Mouse (Mus musculus) lung, embryonic 14.5 days (tissue): ENCODE data around the gene Gpr108. TPM values are rescaled to one million over a fixed set of nuclear protein-coding genes. Genes with fewer than 3 reads are reported as not detected.
"Not testable (repeated sequence)": the region's sequence is repeated elsewhere in the genome, so short reads cannot be mapped to it uniquely, and the experiment has no call there.

Source experiments
- ATAC-seq: fragments of 200-750 bp; cut with Nextera tagmentation; 2 replicates; pipeline ENCODE4 v1.8.0; 2017; ENCODE audit warnings: mild to moderate bottlenecking, moderate TSS enrichment, moderate library complexity; ENCODE audit not compliant: insufficient read depth
- DNase-seq: peaks from one replicate; pipeline ENCODE4 v3.0.0-alpha.2; 2015
- H3K27ac ChIP-seq: fragments of 300-500 bp; sonication (generic); 2 replicates; pipeline ENCODE4 v1.5.1; 2014; ENCODE audit warnings: low read depth, mild to moderate bottlenecking, moderate library complexity
- H3K27me3 ChIP-seq: fragments of 300-500 bp; sonication (generic); 2 replicates; pipeline ENCODE4 v1.6.1; 2014; ENCODE audit warnings: low read length, control low read depth; ENCODE audit not compliant: insufficient read depth
- H3K36me3 ChIP-seq: fragments of 300-500 bp; sonication (generic); 2 replicates; pipeline ENCODE4 v1.6.1; 2014; ENCODE audit warnings: control low read depth; ENCODE audit not compliant: insufficient read depth
- H3K4me1 ChIP-seq: fragments of 300-500 bp; sonication (generic); 2 replicates; pipeline ENCODE4 v1.6.1; 2014; ENCODE audit warnings: antibody characterized with exemption, control low read depth; ENCODE audit not compliant: insufficient read depth
- H3K4me2 ChIP-seq: fragments of 300-500 bp; sonication (generic); 2 replicates; pipeline ENCODE4 v1.6.1; 2014; ENCODE audit warnings: mild to moderate bottlenecking
- H3K4me3 ChIP-seq: fragments of 300-500 bp; sonication (generic); 2 replicates; pipeline ENCODE4 v1.5.1; 2014; ENCODE audit warnings: low read depth, low read length
- H3K9ac ChIP-seq: fragments of 300-500 bp; sonication (generic); 2 replicates; pipeline ENCODE4 v1.6.1; 2014
- H3K9me3 ChIP-seq: fragments of 300-500 bp; sonication (generic); 2 replicates; pipeline ENCODE4 v1.6.1; 2016; ENCODE audit warnings: low read depth, low read length, control low read depth
- CTCF ChIP-seq: IDR thresholded peaks from 2 replicates; pipeline ENCODE4 v1.5.1; 2016; ENCODE audit warnings: antibody characterized with exemption, low read depth
- WGBS: fragments of 180-500 bp; shearing (Covaris S2); extraction: QIAGEN DNeasy Blood & Tissue Kit; methylation state at CpG from one replicate; pipeline ENCODE4 v1.1.7; 2014; 5-methylcytosine and 5-hydroxymethylcytosine counted together
- polyA plus RNA-seq: library from polyadenylated mRNA; unstranded; fragments of >200 nt; fragmentation: Nextera tagmentation; extraction: Ambion mirVana; gene quantifications from 2 replicates; pipeline ENCODE4 v1.2.1, GENCODE M21; 2014

The Gpr108 gene
- polyA plus RNA-seq, 1 experiment from 2014 or later = 30.8 TPM

DNA sequence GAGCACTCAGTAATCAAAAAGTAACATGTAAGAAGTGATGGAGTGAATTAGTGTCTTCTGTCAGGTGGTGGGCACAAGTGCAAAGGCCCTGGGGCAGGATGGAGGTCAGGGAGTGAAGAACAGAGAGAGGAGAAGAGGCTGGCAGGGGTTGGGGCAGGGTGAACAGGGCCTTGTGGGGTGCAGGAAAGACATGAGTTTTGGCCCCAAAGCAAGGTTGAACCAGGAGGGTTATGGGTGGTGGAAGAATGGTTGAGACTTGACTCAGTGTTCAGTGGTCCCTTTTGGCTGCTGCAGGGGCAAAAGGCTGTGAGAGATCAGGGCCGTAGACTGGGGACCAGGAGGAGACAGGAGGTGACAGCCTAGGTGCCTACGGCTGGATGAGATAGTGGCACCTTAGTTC is 30.3 kb upstream of the Gpr108 start:
- H3K4me3 ChIP-seq = no peak overlapping the region
- no peaks in the 10 kb centered on the region for H3K36me3 ChIP-seq
- no peak overlapping the region for H3K9ac ChIP-seq
- no peak overlapping the region for H3K27ac ChIP-seq
- TF ChIP-seq CTCF = no peak
- peaks cover 11% of the 10 kb centered on the region; the same call in 1 of the 2 replicates for H3K27me3 ChIP-seq
- H3K4me1 ChIP-seq = no peaks in the 10 kb centered on the region
- H3K4me2 ChIP-seq = no peak overlapping the region
- no peaks in the 10 kb centered on the region for H3K9me3 ChIP-seq
- ATAC-seq = no peak
- DNase-seq = no peak
- WGBS = 61% methylated on average over 2 of the region's 2 CpGs

DNA sequence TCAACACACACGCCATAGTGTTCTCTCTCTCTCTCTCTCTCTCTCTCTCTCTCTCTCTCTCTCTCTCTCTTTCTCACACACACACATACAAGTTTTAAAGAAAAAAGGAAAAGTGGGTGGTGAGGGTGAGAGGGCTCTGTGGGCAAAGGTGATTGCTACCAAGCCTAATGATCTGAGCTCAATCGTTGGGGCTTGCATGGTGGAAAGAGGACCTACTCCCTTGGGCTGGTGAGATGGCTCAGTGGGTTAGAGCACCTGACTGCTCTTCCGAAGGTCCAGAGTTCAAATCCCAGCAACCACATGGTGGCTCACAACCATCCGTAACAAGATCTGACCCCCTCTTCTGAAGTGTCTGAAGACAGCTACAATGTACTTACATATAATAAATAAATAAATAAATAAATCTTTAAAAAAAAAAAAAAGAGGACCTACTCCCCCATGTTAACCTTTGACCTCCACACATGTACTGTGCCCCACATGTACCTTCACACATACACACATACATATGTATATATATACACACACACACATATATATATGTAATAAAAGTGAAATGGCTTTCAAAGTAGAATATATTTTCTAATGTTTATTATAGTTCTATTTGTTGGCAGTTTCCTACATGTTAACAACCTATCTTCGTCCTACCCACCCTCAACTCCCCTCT is 29.5 kb upstream of the Gpr108 start:
- peaks cover 11% of the 10 kb centered on the region; the same call in 1 of the 2 replicates for H3K27me3 ChIP-seq
- H3K9ac ChIP-seq, H3K9me3 ChIP-seq, H3K4me3 ChIP-seq, DNase-seq, ATAC-seq, H3K36me3 ChIP-seq, H3K4me1 ChIP-seq, H3K4me2 ChIP-seq, H3K27ac ChIP-seq: not testable (repeated sequence)
- WGBS = 73% methylated on average over 4 of the region's 5 CpGs

DNA sequence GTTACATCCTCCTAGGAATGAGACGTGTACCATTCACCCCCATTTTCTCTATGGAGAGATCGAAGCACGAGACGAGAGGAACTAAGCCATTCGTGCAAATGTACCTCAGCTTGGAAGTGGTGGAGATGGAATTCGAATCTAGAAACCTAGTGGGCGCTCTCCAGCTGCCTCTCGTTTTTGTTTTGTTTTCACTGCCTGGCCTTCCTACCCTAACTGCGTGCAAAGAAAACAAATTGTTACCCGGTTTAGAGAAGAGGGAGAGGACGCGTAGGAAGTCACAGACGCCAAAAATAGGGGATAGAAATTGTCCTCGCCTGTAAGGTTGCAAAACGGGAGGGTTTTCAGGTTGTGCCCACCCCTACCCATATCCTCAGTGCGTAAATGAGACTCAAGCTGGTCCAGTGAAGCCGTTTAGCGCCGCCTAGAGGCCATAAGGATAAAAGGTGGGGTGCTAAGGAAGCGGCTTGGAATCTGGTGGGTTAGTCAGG is 28.4 kb upstream of the Gpr108 start:
- H3K27ac ChIP-seq = no peak overlapping the region

DNA sequence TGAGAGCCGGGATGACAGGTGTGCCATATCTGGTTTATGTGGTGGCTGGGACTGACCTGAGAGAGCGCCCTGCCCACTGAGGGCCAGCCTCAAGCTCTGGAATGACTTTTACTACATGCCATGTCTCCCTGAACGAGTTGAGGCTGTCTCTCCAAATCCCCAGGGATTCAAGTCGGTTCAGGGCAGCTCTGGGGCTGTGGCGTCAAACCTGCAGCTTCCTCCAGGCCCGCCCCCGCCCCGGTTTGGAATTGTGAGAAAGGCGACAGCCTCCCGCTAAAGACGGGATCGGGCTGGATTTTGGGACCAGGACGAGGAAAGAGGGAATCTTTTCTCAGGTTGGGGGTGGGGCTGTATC is 27.7 kb upstream of the Gpr108 start:
- Histone ChIP-seq H3K27ac (no peak overlapping the region), H3K27me3 (peaks cover 11% of the 10 kb centered on the region; the same call in 1 of the 2 replicates), H3K4me2 (peak overlapping the region; percentile 79), H3K9me3 (no peaks in the 10 kb centered on the region), H3K4me3 (peak overlapping the region; percentile 53), H3K4me1 (no peaks in the 10 kb centered on the region), H3K9ac (0 out of 2 replicates have a peak overlapping the region, but pooled peaks have one; percentile 9), H3K36me3 (no peaks in the 10 kb centered on the region)
- WGBS = 3% methylated on average over 13 of the region's 13 CpGs
- DNase-seq (no peak), ATAC-seq (peak; percentile 39; the same call in 1 of the 2 replicates)
- TF ChIP-seq CTCF = no peak

More for the DNA sequence above, 28.4 kb upstream of the Gpr108 start:
- TF ChIP-seq CTCF = peak; percentile 94
- under 1% methylated on average over 20 of the region's 20 CpGs for WGBS
- H3K36me3 ChIP-seq = no peaks in the 10 kb centered on the region
- no peaks in the 10 kb centered on the region for H3K4me1 ChIP-seq
- peaks cover 11% of the 10 kb centered on the region; the same call in 1 of the 2 replicates for H3K27me3 ChIP-seq
- peak overlapping the region; percentile 22; the same call in 1 of the 2 replicates for H3K9ac ChIP-seq
- H3K4me2 ChIP-seq = peak overlapping the region; percentile 79
- peak; percentile 91 for DNase-seq
- ATAC-seq = peak; percentile 28; the same call in 1 of the 2 replicates
- H3K4me3 ChIP-seq = peak overlapping the region; percentile 53
- H3K9me3 ChIP-seq = no peaks in the 10 kb centered on the region

DNA sequence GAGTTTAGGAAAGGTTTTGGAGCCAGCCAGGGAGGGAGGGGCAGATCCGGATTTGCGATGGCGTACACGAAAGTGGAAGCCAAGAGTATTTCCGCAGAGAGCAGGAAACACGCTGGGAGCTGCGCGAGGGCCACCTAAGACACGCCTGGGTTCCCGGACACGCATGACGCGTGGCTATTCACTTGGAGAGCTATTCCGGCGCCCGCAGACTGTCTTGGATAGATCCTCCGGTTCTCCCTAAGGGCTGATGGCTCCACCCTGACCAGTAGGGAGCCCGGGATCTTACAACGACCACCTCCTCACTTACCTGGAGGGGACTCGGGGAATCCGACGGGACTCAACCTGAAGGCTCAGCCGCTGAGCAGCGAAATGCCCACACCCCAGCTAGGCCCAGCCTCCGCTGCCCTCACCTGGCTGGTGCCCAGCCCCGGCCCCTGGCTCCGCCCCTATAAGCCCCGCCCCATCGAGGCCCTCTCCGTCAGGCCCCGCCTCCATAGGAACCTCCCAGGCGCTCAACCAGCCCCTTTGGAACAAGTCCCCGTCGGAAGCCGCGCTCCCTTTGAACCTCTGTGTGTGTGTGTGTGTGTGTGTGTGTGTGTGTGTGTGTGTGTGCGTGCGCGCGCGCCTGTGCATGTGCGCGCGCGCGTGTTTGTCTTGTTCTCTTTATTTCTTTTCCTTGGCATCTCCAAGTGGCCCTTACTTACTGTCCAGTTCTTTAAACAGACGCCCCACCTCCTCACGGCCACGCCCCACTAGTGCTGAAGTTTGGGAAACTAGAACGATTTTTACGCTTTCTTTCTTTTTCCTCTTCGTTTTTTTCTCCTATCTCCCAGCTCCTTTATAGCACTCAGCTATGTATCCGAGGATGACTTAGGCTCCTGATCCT is 27.1 kb upstream of the Gpr108 start:
- DNase-seq = peak; percentile 88
- Histone ChIP-seq H3K4me2 (peak overlapping the region; percentile 79), H3K4me1 (no peaks in the 10 kb centered on the region), H3K36me3 (no peaks in the 10 kb centered on the region), H3K4me3 (peak overlapping the region; percentile 53), H3K27ac (no peak overlapping the region), H3K9ac (peak overlapping the region; percentile 42), H3K27me3 (peaks cover 11% of the 10 kb centered on the region; the same call in 1 of the 2 replicates), H3K9me3 (no peaks in the 10 kb centered on the region)
- 1% methylated on average over 53 of the region's 53 CpGs for WGBS
- ATAC-seq = peak; percentile 85
- TF ChIP-seq CTCF = no peak

DNA sequence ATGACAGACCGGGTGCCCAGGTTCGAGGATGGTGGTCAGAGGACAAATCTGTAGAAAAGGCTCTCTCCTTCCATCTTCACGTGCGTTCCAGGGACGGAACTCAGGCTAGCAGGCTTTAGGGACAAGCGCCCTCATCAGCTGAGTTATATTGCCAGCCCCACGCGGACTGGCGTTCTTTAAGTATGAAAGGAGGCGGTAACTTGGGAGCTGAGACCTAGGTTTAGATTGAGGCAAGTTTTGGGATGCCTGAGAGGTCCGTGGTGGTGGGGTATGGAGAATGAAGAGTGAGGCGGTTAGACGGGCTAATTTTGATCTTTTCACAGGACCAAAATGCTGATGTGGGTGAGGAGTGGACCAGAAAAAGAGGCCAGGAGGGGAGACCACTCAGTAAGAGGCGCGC is 26.4 kb upstream of the Gpr108 start:
- no peaks in the 10 kb centered on the region for H3K4me1 ChIP-seq
- peak; percentile 5; the same call in 1 of the 2 replicates for ATAC-seq

DNA sequence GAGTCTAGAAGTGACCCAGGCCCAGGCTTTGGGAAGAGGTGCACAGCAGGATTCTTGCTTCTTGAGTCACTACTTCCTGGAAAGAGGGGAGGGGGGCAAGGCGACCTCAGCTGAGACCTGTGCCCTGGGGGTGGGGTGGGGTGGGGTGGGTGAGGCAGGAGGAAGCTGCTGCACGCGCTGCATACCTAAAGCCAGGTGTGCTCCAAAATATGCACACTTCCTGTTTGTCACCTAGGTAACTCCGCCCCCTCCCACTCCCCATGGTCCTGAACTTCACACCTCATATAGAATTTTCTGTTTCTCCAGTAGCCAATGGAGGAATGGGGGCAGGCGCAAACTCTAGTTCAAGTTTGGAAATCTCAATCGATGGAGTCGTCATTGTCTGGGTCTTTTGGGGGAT is 25.6 kb upstream of the Gpr108 start:
- WGBS = 31% methylated on average over 7 of the region's 7 CpGs
- no peak overlapping the region for H3K4me2 ChIP-seq
- H3K4me3 ChIP-seq = no peak overlapping the region

More for the DNA sequence above, 26.4 kb upstream of the Gpr108 start:
- Histone ChIP-seq H3K4me2 (peak overlapping the region; percentile 79), H3K27me3 (peaks cover 11% of the 10 kb centered on the region; the same call in 1 of the 2 replicates), H3K9me3 (no peaks in the 10 kb centered on the region), H3K9ac (peak overlapping the region; percentile 42), H3K4me3 (peak overlapping the region; percentile 53), H3K27ac (no peak overlapping the region), H3K36me3 (no peaks in the 10 kb centered on the region)
- peak; percentile 43 for DNase-seq
- 4% methylated on average over 15 of the region's 15 CpGs for WGBS
- TF ChIP-seq CTCF = no peak

More for the DNA sequence above, 25.6 kb upstream of the Gpr108 start:
- no peak overlapping the region for H3K27ac ChIP-seq
- H3K9ac ChIP-seq = no peak overlapping the region
- DNase-seq = no peak
- no peaks in the 10 kb centered on the region for H3K4me1 ChIP-seq
- H3K36me3 ChIP-seq = no peaks in the 10 kb centered on the region
- TF ChIP-seq CTCF = no peak
- ATAC-seq = no peak
- no peaks in the 10 kb centered on the region for H3K9me3 ChIP-seq
- peaks cover 5% of the 10 kb centered on the region; the same call in 1 of the 2 replicates for H3K27me3 ChIP-seq
